Mouse (Mus musculus) brain, embryonic 14.5 days (tissue): Measurements from ENCODE around the gene Eed.

Experiments
- CTCF ChIP-seq: fragments of 200-500 bp; IDR thresholded peaks from 2 replicates; pipeline ENCODE4 v1.5.1; 2012; ENCODE audit warnings: inconsistent platforms, mild to moderate bottlenecking, moderate library complexity, borderline replicate concordance; ENCODE audit not compliant: insufficient read depth, insufficient read length; ENCODE audit errors: extremely low read depth
- POLR2A ChIP-seq: fragments of 200-500 bp; IDR thresholded peaks from 2 replicates; pipeline ENCODE4 v1.6.1; 2012; ENCODE audit warnings: mild to moderate bottlenecking, inconsistent platforms, borderline replicate concordance; ENCODE audit not compliant: poor library complexity, insufficient read depth, insufficient read length, severe bottlenecking; ENCODE audit errors: extremely low read depth

DNA sequence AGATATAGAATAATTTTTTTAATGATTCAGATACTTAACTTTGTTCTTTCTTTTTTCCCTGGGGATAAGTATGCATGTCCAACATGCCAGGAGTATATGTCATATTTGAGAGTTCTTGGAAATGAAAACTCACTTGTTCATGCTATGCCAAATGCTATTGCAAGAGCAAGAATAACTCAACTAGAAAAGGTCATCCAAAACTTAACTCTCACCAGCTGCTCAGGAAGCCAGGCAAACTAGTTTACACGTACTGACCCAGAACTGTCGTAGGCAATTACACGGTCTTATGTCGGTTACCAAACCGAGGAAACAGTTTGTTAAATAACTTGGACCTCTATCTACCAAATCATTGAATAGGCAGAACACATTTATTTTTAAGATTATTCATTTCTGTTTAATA is 64.1 kb downstream of the Eed start:
- TF ChIP-seq CTCF (no peak), POLR2A (no peak)
